Mouse (Mus musculus): Measurements from ENCODE around the gene Specc1l. TPM values are rescaled to one million over a fixed set of nuclear protein-coding genes. Genes with fewer than 3 reads are reported as not detected.

Gene Specc1l
- polyA plus RNA-seq, 1 experiment, result 5.2 TPM

DNA sequence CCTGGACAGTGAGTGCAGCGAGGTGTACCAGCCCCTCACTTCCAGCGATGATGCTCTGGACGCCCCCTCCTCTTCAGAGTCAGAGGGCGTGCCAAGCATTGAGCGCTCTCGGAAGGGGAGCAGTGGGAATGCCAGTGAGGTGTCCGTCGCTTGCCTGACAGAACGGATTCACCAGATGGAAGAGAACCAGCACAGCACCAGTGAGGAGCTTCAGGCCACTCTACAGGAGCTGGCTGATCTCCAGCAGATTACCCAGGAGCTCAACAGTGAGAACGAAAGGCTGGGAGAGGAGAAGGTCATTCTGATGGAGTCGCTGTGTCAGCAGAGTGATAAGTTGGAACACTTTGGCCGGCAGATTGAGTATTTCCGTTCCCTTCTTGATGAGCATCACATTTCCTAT is 33.9 kb downstream of the Specc1l start:
- TF ChIP-seq GATA1 (IDR thresholded peaks at IDR 0.05; ENCODE audit: low read length), result no peak

DNA sequence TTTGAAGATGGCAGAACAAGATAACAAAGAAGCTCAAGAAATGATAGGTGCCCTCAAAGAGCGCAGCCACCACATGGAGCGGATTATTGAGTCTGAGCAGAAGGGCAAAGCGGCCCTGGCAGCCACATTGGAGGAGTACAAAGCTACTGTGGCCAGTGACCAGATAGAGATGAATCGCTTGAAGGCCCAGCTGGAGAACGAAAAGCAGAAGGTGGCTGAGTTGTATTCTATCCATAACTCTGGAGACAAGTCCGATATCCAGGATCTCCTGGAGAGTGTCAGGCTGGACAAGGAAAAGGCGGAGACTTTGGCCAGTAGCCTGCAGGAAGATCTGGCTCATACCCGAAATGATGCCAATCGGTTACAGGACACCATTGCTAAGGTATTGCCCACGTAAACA is 34.5 kb downstream of the Specc1l start:
- no peak for TF ChIP-seq GATA1 (IDR thresholded peaks at IDR 0.05; ENCODE audit: low read length)

- no peak for TF ChIP-seq GATA1 (IDR thresholded peaks at IDR 0.05; ENCODE audit: low read length)
Observed at GRCm38 (mm10) chr10:75251011-75251410, 39.1 kb downstream of the Specc1l start.

- no peak for TF ChIP-seq GATA1 (IDR thresholded peaks at IDR 0.05; ENCODE audit: low read length)
Observed at GRCm38 (mm10) chr10:75252301-75253022, 40.6 kb downstream of the Specc1l start.

DNA sequence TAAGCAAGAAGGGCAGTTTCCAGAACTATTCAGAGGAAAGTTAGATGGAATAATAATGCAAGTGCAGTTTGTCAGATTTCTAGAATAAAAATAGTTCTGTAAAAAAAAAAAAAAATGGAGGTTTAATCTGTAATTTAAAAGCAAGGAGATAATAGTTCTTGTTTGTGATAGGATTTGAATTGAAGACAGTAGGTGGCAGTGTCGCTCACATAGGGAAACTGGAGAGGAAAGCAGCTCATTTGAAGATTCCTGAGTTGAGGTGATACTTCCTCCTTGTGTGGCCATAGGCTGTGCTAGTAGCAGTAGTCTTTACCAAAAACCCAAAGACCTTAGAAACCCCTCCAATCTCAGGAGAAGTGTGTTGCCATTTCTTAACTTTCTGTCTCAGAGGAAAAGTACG is 43.2 kb downstream of the Specc1l start:
- no peak for TF ChIP-seq GATA1 (IDR thresholded peaks at IDR 0.05; ENCODE audit: low read length)

DNA sequence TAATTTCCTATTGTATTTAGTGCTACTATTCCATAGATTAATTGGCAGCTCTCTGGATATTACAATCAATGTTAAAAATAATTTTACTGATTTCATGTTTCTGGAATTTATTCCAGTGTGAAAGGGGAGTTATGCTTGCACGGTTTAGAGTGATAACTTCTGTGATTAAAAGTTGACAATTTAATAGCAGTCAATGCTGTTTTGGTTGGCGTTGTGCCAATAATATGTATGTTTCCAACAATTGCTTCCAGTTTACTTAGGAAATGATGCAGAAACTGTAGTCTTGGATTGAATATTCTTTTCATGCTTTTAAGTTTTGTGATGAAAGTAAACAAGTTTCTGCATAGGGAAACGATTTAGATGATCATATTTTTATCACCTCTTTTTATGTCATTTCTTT is 45.5 kb downstream of the Specc1l start:
- TF ChIP-seq GATA1 (IDR thresholded peaks at IDR 0.05; ENCODE audit: low read length), result no peak

GRCm38 (mm10) chr10:75258241-75258640 is 46.4 kb downstream of the Specc1l start:
- TF ChIP-seq GATA1 (IDR thresholded peaks at IDR 0.05; ENCODE audit: low read length), result no peak

DNA sequence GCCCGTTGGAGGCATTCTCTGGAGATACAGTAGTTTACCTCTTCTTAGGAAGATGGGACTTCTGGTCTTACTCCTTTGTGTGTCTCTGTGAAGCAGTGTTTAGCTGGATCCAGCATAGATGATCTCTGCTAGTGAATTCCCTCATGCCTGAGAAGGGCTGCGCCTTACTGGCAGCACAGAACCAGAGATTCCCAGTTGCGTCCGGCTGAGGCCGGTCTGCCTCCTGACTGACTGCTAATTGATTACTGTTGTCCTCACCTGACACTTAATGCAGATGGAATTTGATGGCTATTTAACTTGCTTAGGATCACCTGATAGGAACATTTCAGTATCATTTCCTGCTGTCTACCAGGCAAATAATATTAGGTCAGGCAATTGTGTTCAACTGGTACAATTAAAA is 49.4 kb downstream of the Specc1l start:
- no peak for TF ChIP-seq GATA1 (IDR thresholded peaks at IDR 0.05; ENCODE audit: low read length)

DNA sequence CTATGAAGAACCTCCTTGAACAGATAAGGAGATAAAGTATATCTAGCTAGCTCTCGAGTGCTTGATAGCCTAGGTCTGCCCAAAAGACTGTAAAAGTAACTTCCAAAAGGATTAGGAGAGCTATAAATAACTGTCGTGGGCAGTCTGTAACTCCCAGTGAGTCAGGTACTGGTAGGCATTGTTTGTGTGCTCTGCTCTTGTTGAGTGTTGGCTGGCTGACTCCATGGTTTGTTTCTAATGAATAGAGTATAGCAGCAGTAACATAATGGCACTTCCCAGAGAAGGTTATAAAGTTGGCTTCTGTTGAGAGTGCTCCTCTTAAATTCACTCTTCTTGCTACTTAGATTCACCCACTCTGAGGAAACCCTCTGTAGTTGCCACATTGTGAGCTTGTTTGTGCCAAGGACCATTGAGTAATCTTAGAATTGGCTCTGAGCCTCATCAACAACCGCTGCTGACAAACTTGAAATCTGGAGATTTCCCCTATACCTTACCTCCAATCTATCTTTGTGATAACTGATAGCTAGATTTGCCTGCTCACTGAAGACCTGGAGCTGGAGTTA is 53.2 kb downstream of the Specc1l start:
- TF ChIP-seq GATA1 (IDR thresholded peaks at IDR 0.05; ENCODE audit: low read length), result no peak

DNA sequence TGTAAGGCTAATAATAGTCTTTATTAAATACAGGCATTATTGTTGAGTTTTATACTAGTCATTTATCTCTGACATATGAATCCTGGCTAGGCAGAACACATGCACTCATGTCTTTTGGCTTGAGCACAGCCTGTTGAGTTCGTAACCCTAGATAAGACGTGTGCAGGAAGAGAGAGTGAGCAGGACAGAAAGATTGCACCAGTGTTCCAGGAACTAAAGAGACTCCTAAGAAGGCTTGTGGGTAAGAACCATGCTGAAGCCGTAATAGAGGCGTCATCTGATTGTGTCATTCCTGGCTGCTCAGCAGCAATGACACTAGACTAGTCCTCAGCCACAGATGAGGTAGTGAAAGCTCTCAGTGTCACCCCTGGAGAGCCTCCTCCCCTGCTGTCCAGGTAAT is 61.1 kb downstream of the Specc1l start:
- peak; percentile 5 for TF ChIP-seq GATA1 (IDR thresholded peaks at IDR 0.05; ENCODE audit: low read length)

DNA sequence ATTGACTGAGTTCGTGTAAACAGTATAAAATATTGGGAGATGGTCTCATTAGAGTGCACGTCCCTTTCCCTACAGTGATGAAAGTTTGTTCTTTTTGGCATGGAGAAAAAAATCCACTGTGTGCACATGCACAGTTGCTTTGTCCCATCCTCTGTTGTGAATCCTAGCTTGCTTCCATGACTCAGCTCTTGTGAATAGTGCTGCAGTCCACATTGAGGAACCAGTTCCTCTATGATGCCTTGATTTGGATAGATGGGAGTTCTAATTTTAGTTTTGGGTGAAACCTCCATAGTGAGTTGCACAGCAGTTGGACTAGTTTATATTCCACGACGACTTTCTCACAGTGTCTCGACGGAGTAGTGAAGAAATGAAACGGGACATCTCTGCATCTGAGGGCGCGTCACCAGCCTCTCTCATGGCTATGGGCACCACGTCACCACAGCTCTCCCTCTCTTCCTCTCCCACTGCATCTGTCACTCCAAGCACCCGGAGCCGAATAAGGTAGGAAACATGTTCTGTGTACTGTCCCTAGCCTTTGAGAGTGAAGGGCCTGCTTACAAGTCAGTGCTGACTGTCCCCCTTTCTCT is 64.6 kb downstream of the Specc1l start:
- no peak for TF ChIP-seq GATA1 (IDR thresholded peaks at IDR 0.05; ENCODE audit: low read length)

GRCm38 (mm10) chr10:75277501-75277900 is 65.6 kb downstream of the Specc1l start:
- no peak for TF ChIP-seq GATA1 (IDR thresholded peaks at IDR 0.05; ENCODE audit: low read length)

- TF ChIP-seq GATA1 (IDR thresholded peaks at IDR 0.05; ENCODE audit: low read length), result no peak
Observed at GRCm38 (mm10) chr10:75282648-75283047, 70.8 kb downstream of the Specc1l start.

- TF ChIP-seq GATA1 (IDR thresholded peaks at IDR 0.05; ENCODE audit: low read length), result no peak
Observed at GRCm38 (mm10) chr10:75283821-75284220, 71.9 kb downstream of the Specc1l start.

GRCm38 (mm10) chr10:75288579-75288978 is 76.7 kb downstream of the Specc1l start:
- TF ChIP-seq GATA1 (IDR thresholded peaks at IDR 0.05; ENCODE audit: low read length), result no peak

GRCm38 (mm10) chr10:75289392-75289791 is 77.5 kb downstream of the Specc1l start:
- TF ChIP-seq GATA1 (IDR thresholded peaks at IDR 0.05; ENCODE audit: low read length), result no peak

GRCm38 (mm10) chr10:75290650-75291049 is 78.8 kb downstream of the Specc1l start:
- TF ChIP-seq GATA1 (IDR thresholded peaks at IDR 0.05; ENCODE audit: low read length), result no peak
